Mouse (Mus musculus) frontal cortex, postnatal 36 days (tissue): ENCODE results near the gene 1700030K09Rik.

Experiments used
- DNase-seq, 2 experiments: peaks; one replicate each; pipeline ENCODE4 v3.0.0; 2022; ENCODE audit warnings: low spot score in 2 of 2

Gene 1700030K09Rik

GRCm38 (mm10) chr8:72459881-72460533, 16.3 kb downstream of the 1700030K09Rik start:
- DNase-seq, result no peak

DNA sequence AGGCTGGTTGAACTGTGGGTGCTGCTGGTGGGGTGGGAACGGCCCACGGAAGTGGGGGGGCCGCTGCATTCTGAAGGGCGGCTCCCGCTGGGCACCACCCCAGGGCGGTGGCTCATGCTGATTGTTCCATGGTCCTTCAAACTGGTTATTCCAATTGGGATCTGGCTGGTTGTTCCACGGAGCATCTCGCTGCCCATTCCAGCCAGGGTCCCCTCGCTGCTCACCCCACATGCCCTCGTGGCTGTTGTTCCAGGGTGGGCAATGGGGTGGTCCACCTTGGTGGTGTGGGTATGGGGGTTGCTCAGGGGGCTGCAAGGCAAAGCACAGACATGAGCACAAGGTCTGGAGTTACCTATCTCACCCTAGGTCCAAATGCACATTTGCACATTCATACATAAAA, 20.5 kb downstream of the 1700030K09Rik start:
- DNase-seq, result no peak

- no peak for DNase-seq
Observed at GRCm38 (mm10) chr8:72469243-72469642, 25.6 kb downstream of the 1700030K09Rik start.

GRCm38 (mm10) chr8:72469984-72470383, 26.3 kb downstream of the 1700030K09Rik start:
- no peak for DNase-seq

- no peak for DNase-seq
Observed at GRCm38 (mm10) chr8:72470684-72471083, 27.0 kb downstream of the 1700030K09Rik start.

GRCm38 (mm10) chr8:72474826-72475546, 31.3 kb downstream of the 1700030K09Rik start, which contains the start of gene Cherp:
Gene Cherp, minus strand, starts transcription at chr8:72475226.
- DNase-seq, result peak; percentile 98 to 99

DNA sequence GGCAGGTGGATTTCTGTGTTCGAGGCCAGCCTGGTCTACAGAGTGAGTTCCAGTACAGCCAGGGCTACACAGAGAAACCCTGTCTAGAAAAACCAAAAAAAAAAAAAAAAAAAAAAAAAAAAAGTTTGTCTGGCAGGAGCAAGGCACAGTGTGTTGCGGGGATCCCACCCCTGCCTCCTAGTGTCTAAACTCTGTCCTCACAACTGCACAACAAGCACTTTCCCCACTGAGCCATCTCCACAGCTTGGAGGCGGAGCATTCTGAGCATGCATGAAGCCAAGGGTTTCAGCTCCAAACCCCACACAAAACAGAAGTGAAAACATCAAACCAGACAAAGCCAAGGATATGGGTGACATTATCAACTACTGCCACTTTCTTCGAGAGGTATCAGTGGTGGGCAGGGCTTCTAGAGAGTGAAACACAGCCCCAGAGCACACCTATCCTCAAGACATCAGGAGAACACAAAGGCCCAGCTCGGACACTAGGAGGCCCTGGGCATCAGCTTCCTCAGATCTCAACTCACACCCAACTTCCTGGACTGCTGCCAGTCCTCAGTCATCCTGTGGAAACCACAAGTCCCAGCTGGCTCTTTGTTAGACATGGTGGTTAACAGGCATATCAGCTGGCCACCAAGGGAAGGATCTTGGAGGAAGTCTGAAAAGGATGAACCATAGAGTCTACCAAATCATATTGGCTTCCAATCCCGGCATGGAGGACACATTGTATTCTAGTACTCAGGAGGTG, 41.9 kb downstream of the 1700030K09Rik start:
- DNase-seq, result no peak

DNA sequence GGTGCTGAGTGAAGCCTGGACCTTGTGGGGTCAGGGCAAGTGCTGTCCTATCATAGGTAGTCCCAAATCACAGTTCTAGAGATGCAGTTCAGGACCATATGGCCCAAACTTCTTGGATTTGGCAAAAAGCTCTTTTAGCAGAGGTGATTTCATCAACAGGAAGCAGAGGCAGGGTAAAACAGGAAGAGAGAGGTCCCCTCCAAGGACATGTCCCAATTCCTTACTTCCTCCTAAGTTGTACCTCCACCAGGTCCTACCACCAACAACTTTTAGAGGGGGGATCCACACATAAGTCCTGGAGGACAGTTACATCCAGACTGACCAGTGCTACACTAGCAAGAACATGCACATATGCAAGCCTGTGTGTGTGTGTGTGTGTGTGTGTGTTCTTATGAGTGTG, 43.3 kb downstream of the 1700030K09Rik start:
- DNase-seq, result no peak

- DNase-seq, result no peak
Observed at GRCm38 (mm10) chr8:72491017-72491416, 47.3 kb downstream of the 1700030K09Rik start.

DNA sequence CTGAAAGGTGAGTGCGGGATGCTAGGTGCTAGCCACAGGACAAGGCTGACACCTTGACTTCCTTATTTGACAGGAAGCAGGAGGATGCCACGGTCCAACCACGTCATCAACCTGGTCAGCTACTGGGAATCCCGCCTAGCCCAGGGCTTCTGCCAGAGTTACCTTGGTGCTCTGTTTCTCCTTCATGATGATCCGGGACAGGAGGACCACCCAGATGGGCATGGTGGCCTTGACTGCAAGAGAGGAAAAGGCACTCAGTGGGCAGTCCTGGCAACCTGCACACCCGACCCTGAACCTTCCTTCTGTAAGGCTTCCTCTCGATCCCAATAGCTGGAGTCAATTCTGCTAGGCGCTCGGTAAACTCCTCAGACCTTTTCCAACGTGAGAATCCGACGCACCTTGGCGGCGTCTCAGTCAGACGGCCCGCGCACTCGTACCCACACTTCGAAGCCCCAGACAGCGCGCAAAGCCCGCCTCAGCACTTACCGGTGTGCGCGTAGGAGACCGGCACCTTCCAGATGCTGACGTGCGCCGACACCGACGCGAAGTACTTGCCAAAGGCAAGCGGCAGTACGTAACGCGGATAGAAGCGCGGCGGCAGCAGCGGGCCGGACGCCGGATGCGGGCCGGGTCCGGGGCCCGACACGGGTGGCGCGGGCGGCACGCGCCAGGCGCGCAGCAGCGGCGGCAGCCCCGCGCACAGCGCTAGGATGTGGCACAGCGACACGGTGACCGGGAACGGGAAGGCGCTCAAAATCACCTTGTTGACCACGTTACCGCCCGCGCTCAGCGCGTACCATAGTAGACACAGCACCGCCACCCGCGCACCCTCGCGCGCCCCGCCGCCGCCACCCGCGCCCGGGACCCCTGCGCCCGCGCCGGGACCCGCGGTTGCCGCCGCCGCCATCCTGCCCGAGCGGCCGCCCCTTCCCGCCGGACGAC, 48.3 kb downstream of the 1700030K09Rik start, which contains the start of gene Slc35e1:
Slc35e1 (minus strand) TSS at position 935 of the 942 bp plus-strand sequence.
- DNase-seq, result peak; percentile 37 to 46

GRCm38 (mm10) chr8:72492622-72493081, 49.0 kb downstream of the 1700030K09Rik start:
- peak; percentile 99 for DNase-seq

DNA sequence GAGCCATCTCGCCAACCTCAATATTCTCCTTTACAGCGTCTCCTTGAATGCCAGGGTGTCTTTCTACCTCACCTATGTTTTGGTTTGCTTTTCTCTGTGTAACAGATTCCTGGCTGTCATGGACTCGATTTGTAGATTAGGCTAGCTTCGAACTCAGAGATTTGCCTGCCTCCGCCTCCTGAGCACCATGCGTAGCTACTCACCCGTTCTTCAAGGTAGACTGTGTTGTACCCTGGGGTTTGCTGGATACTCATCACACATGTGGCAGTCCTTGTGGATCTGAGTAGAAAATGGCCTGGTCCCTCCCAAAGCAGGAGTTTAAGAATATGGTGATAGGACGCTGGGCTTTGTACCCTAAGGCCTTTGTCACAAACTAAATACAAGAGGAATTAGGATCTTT, 49.7 kb downstream of the 1700030K09Rik start:
- DNase-seq, result no peak

GRCm38 (mm10) chr8:72495411-72496111, 51.9 kb downstream of the 1700030K09Rik start:
- DNase-seq, result no peak

GRCm38 (mm10) chr8:72496217-72496616, 52.5 kb downstream of the 1700030K09Rik start:
- no peak for DNase-seq

GRCm38 (mm10) chr8:72497911-72498310, 54.2 kb downstream of the 1700030K09Rik start:
- no peak for DNase-seq

DNA sequence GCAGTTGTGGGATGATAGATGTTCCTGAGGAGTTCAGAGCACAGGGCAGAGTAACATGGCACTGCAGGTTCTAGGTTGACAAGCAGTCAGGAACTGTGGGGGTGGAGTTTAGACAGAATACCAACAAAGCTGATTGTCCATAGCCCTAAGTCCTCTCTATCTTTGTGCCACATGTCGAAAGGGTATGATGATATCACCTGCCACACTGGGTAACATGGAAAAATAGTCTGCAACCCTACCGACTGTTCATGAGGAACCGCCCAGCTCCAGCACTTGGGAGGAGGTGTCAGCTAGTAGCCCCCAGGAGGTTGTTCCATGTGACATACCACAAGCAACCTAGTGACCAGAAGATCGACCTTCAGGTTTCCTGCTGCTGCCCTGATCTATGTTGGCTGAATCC, 54.8 kb downstream of the 1700030K09Rik start:
- no peak for DNase-seq

GRCm38 (mm10) chr8:72499521-72500284, 56.0 kb downstream of the 1700030K09Rik start:
- no peak for DNase-seq

DNA sequence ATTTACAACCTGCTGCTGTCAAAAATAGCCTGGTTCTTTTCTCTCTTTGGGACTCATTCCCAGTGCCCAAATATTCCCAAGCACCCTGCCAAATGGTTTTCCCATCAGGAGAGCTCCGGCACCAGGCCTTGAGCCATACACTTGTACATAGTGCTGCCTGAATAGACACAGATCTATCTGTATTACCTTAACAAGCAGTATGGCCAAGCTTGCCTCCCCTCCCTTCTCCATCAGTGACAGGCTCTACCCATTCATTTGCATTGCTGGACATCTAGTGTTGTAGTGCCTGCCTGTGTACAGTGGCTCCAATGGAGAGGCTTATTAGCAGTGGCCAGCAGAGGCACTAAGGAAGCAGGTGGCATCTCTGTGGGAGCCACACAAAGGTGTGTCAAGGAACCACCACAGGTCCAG, 56.8 kb downstream of the 1700030K09Rik start:
- no peak for DNase-seq

- peak in 1 of 2 experiments; percentile 61 for DNase-seq
Observed at GRCm38 (mm10) chr8:72504137-72504536, 60.5 kb downstream of the 1700030K09Rik start.
